Mouse (Mus musculus) erythroblast, embryonic 14.5 days (primary cell): ENCODE results near the gene Fbxo30. TPM values are rescaled to one million over a fixed set of nuclear protein-coding genes. Genes with fewer than 3 reads are reported as not detected.
"Not testable (repeated sequence)": the region's sequence is repeated elsewhere in the genome, so short reads cannot be mapped to it uniquely, and the experiment has no call there.

Experiments
- H3K27me3 ChIP-seq: 2 replicates; pipeline ENCODE4 v1.6.1; 2012; ENCODE audit warnings: inconsistent platforms; ENCODE audit not compliant: control insufficient read depth
- H3K36me3 ChIP-seq: 2 replicates; pipeline ENCODE4 v1.6.1; 2012; ENCODE audit warnings: mild to moderate bottlenecking, inconsistent platforms; ENCODE audit not compliant: control insufficient read depth
- H3K4me1 ChIP-seq: 2 replicates; pipeline ENCODE4 v1.6.1; 2012; ENCODE audit warnings: inconsistent platforms; ENCODE audit not compliant: control insufficient read depth
- H3K4me3 ChIP-seq: replicated peaks from 2 replicates; pipeline ENCODE3; 2012; ENCODE audit warnings: moderate library complexity, mild to moderate bottlenecking, inconsistent platforms
- H3K9me3 ChIP-seq: 2 replicates; pipeline ENCODE4 v1.6.1; 2012; ENCODE audit warnings: low read length, inconsistent platforms, mixed read lengths; ENCODE audit not compliant: control insufficient read depth
- GATA1 ChIP-seq: IDR thresholded peaks from 2 replicates; pipeline ENCODE4 v1.6.1; 2012; ENCODE audit warnings: low read length, inconsistent platforms, mixed read lengths
- TAL1 ChIP-seq: IDR thresholded peaks from 3 replicates; pipeline ENCODE4 v1.6.1; 2012; ENCODE audit warnings: low read length, inconsistent platforms, mixed read lengths
- polyA plus RNA-seq: library from polyadenylated mRNA; stranded (reverse); fragments of >175 nt; gene quantifications from 2 replicates; pipeline ENCODE4 v1.2.3, GENCODE M21; 2012

Gene Fbxo30
- polyA plus RNA-seq, 1 experiment = 1.2 TPM

GRCm38 (mm10) chr10:11274431-11274830 lies 6.7 kb upstream of the Fbxo30 start:
- no peak for TF ChIP-seq GATA1
- no peak for TF ChIP-seq TAL1
- H3K36me3 ChIP-seq = no peaks in the 10 kb centered on the region
- H3K4me1 ChIP-seq = no peaks in the 10 kb centered on the region
- H3K27me3 ChIP-seq = no peaks in the 10 kb centered on the region
- H3K9me3 ChIP-seq = no peaks in the 10 kb centered on the region
- no peak overlapping the region for H3K4me3 ChIP-seq

GRCm38 (mm10) chr10:11280235-11280577 lies 924 bp upstream of the Fbxo30 start:
- peaks cover 26% of the 10 kb centered on the region for H3K4me1 ChIP-seq
- H3K9me3 ChIP-seq = no peaks in the 10 kb centered on the region
- H3K27me3 ChIP-seq = no peaks in the 10 kb centered on the region
- peaks cover 14% of the 10 kb centered on the region for H3K36me3 ChIP-seq
- peak overlapping the region; percentile 99 for H3K4me3 ChIP-seq
- TF ChIP-seq GATA1 = no peak
- no peak for TF ChIP-seq TAL1

- H3K27me3 ChIP-seq = no peaks in the 10 kb centered on the region
- H3K4me3 ChIP-seq = peak overlapping the region; percentile 99
- no peak for TF ChIP-seq GATA1
- no peak for TF ChIP-seq TAL1
- H3K36me3 ChIP-seq = peaks cover 18% of the 10 kb centered on the region
- H3K4me1 ChIP-seq = peaks cover 36% of the 10 kb centered on the region
- no peaks in the 10 kb centered on the region for H3K9me3 ChIP-seq
Measured at GRCm38 (mm10) chr10:11281498-11282305, 572 bp downstream of the Fbxo30 start.

GRCm38 (mm10) chr10:11282306-11282631 lies 1.1 kb downstream of the Fbxo30 start:
- H3K4me3 ChIP-seq = peak overlapping the region; percentile 99
- H3K27me3 ChIP-seq = no peaks in the 10 kb centered on the region
- H3K9me3 ChIP-seq = no peaks in the 10 kb centered on the region
- peaks cover 22% of the 10 kb centered on the region for H3K36me3 ChIP-seq
- peaks cover 38% of the 10 kb centered on the region for H3K4me1 ChIP-seq
- TF ChIP-seq TAL1 = no peak
- TF ChIP-seq GATA1 = no peak

- Histone ChIP-seq H3K4me1 (peaks cover 3% of the 10 kb centered on the region), H3K27me3 (no peaks in the 10 kb centered on the region), H3K36me3 (peaks cover 78% of the 10 kb centered on the region), H3K4me3 (no peak overlapping the region), H3K9me3 (no peaks in the 10 kb centered on the region)
- no peak for TF ChIP-seq TAL1
- TF ChIP-seq GATA1 = no peak
Measured at GRCm38 (mm10) chr10:11298418-11298817, 17.3 kb downstream of the Fbxo30 start.

- H3K4me3 ChIP-seq = no peak overlapping the region
- H3K27me3 ChIP-seq = no peaks in the 10 kb centered on the region
- TF ChIP-seq GATA1 (no peak), TAL1 (no peak)
- no peaks in the 10 kb centered on the region for H3K9me3 ChIP-seq
- H3K36me3 ChIP-seq = peaks cover 64% of the 10 kb centered on the region
- peaks cover 11% of the 10 kb centered on the region for H3K4me1 ChIP-seq
Measured at GRCm38 (mm10) chr10:11305365-11306053, 24.4 kb downstream of the Fbxo30 start.

DNA sequence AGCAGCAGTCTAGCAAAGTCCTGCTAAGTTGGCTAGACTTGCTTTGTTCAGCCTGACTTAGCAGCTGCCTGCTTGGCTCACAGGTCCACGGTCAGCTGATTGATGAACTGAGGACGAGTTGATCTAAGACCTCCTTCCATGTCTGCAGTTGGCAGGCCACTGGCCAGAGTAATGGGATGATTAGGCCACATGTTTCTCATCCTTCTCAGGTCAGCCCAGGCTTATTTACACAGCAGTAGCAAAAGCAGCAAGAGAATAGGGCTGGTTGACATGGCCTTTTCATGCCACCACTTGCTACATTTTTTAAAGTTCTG lies 24.9 kb downstream of the Fbxo30 start:
- TF ChIP-seq TAL1 = no peak
- no peak for TF ChIP-seq GATA1
- Histone ChIP-seq H3K27me3 (no peaks in the 10 kb centered on the region), H3K36me3 (peaks cover 67% of the 10 kb centered on the region), H3K4me3 (no peak overlapping the region), H3K4me1 (peaks cover 13% of the 10 kb centered on the region), H3K9me3 (no peaks in the 10 kb centered on the region)

- peaks cover 55% of the 10 kb centered on the region for H3K36me3 ChIP-seq
- peaks cover 16% of the 10 kb centered on the region for H3K4me1 ChIP-seq
- TF ChIP-seq TAL1 (no peak), GATA1 (no peak)
- no peak overlapping the region for H3K4me3 ChIP-seq
- H3K27me3 ChIP-seq = no peaks in the 10 kb centered on the region
- no peaks in the 10 kb centered on the region for H3K9me3 ChIP-seq
Measured at GRCm38 (mm10) chr10:11309866-11310265, 28.7 kb downstream of the Fbxo30 start.

DNA sequence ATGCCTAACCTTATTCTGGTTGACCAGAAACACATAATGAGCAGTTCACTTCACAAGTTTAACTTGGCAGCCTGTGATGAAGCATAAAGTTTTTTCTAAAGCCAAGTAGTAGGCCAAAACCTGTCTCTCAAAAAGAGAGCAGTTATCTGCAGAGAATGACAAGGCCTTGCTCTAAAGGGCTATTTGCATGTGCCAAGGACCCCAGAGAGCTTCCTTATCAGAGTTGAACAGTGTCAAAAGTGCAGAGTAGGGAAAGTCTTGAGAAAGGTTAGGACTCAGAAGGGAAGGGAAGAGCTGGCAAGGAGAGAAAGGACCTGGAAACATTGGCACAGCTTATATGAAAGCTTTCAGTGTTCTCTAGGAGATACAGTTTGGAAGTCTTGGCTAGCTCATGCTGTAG lies 29.4 kb downstream of the Fbxo30 start:
- no peaks in the 10 kb centered on the region for H3K9me3 ChIP-seq
- H3K4me1 ChIP-seq = peaks cover 16% of the 10 kb centered on the region
- no peak for TF ChIP-seq GATA1
- no peak for TF ChIP-seq TAL1
- peaks cover 50% of the 10 kb centered on the region for H3K36me3 ChIP-seq
- H3K27me3 ChIP-seq = no peaks in the 10 kb centered on the region
- H3K4me3 ChIP-seq = no peak overlapping the region

DNA sequence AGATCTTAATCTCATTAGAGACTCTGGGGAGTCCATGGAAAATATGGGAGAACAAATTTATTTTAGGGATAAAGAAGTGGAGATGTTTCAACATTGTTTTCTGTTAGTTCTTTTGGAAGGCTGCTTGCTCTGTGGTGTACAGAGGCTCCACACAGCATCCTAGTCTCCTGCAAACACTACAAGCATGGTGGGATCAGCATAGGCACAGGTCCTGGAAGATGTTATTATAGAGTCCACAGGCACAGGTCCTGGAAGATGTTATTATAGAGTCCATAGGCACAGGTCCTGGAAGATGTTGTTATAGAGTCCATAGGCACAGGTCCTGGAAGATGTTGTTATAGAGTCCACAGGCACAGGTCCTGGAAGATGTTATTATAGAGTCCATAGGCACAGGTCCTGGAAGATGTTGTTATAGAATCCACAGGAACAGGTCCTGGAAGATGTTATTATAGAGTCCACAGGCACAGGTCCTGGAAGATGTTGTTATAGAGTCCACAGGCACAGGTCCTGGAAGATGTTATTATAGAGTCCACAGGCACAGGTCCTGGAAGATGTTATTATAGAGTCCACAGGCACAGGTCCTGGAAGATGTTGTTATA lies 36.8 kb downstream of the Fbxo30 start:
- H3K4me3 ChIP-seq, H3K9me3 ChIP-seq, H3K36me3 ChIP-seq, H3K27me3 ChIP-seq: not testable (repeated sequence)
- H3K4me1 ChIP-seq = peaks cover 26% of the 10 kb centered on the region
